Mouse (Mus musculus) heart, embryonic 13.5 days (tissue): ENCODE data around the gene AC124502.3. TPM values are rescaled to one million over a fixed set of nuclear protein-coding genes. Genes with fewer than 3 reads are reported as not detected.

Source experiments
- ATAC-seq: fragments of 200-750 bp; cut with Nextera tagmentation; 2 replicates; pipeline ENCODE4 v1.8.0; 2017; ENCODE audit warnings: moderate TSS enrichment; ENCODE audit not compliant: insufficient number of reproducible peaks, low FRiP score, low TSS enrichment; ENCODE audit errors: extremely low read depth
- H3K27ac ChIP-seq: fragments of 300-500 bp; sonication (generic); replicated peaks from 2 replicates; pipeline ENCODE4 v1.5.1; 2015; ENCODE audit warnings: moderate library complexity, mild to moderate bottlenecking, inconsistent platforms
- H3K27me3 ChIP-seq: fragments of 300-500 bp; sonication (generic); replicated peaks from 2 replicates; pipeline ENCODE4 v1.6.1; 2015; ENCODE audit warnings: mild to moderate bottlenecking, inconsistent platforms
- H3K36me3 ChIP-seq: fragments of 300-500 bp; sonication (generic); 2 replicates; pipeline ENCODE4 v1.6.1; 2015; ENCODE audit warnings: mild to moderate bottlenecking, inconsistent platforms
- H3K4me1 ChIP-seq: fragments of 300-500 bp; sonication (generic); 2 replicates; pipeline ENCODE4 v1.6.1; 2015; ENCODE audit warnings: inconsistent platforms
- H3K4me2 ChIP-seq: fragments of 300-500 bp; sonication (generic); 2 replicates; pipeline ENCODE4 v1.6.1; 2015; ENCODE audit warnings: inconsistent platforms, mild to moderate bottlenecking, moderate library complexity
- H3K4me3 ChIP-seq: fragments of 300-500 bp; sonication (generic); 2 replicates; pipeline ENCODE4 v1.5.1; 2015; ENCODE audit warnings: moderate library complexity, mild to moderate bottlenecking, inconsistent platforms
- H3K9ac ChIP-seq: fragments of 300-500 bp; sonication (generic); 2 replicates; pipeline ENCODE4 v1.6.1; 2015; ENCODE audit warnings: inconsistent platforms, mild to moderate bottlenecking, moderate library complexity
- H3K9me3 ChIP-seq: fragments of 300-500 bp; sonication (generic); 2 replicates; pipeline ENCODE4 v1.6.1; 2016; ENCODE audit warnings: inconsistent platforms
- WGBS: fragments of 180-500 bp; shearing (Covaris S2); methylation state at CpG from one replicate; pipeline ENCODE4 v1.1.7; 2015; ENCODE audit warnings: mixed read lengths; 5-methylcytosine and 5-hydroxymethylcytosine counted together
- polyA plus RNA-seq: library from polyadenylated mRNA; unstranded; fragments of >200 nt; fragmentation: Nextera tagmentation; extraction: Ambion mirVana; gene quantifications from 2 replicates; pipeline ENCODE4 v1.2.1, GENCODE M21; 2015

Gene AC124502.3
- 1.4 and 1.7 TPM in 2 replicates for polyA plus RNA-seq

DNA sequence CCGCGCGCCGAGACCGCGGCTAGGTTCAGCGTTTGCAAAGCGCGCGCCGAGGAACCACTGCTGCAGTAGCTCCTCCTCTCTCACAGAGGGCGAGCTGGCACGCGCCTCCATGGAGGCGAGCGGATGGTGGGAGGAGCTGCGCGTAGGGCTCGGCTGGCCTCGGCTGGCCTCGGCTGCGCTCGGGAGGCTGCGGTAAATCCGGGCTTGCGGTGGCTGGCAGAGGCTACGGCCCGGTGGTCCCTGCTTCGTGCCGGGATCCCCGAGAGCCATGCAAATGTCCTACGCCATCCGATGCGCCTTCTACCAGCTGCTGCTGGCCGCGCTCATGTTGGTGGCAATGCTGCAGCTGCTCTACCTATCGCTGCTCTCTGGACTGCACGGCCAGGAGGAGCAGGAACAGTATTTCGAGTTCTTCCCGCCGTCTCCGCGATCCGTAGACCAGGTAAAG is at the start of gene AC124502.3, which contains the start of gene B4gat1:
Gene AC124502.3 (plus strand): TSS at position 183 of the 448 bp plus-strand sequence.
Gene B4gat1 (plus strand): TSS at position 118 of the 448 bp plus-strand sequence.
- Histone ChIP-seq H3K27me3 (no peaks in the 10 kb centered on the region), H3K27ac (peak within 1 kb of the TSS; percentile 76), H3K4me3 (peak within 1 kb of the TSS; percentile 79), H3K4me2 (peak within 1 kb of the TSS; percentile 99), H3K9ac (peak within 1 kb of the TSS; percentile 97), H3K36me3 (peaks cover 11% of the 10 kb centered on the region), H3K9me3 (no peaks in the 10 kb centered on the region), H3K4me1 (peaks cover 39% of the 10 kb centered on the region)
- peak; percentile 76 for ATAC-seq
- 0% methylated on average over 44 of the region's 44 CpGs for WGBS

DNA sequence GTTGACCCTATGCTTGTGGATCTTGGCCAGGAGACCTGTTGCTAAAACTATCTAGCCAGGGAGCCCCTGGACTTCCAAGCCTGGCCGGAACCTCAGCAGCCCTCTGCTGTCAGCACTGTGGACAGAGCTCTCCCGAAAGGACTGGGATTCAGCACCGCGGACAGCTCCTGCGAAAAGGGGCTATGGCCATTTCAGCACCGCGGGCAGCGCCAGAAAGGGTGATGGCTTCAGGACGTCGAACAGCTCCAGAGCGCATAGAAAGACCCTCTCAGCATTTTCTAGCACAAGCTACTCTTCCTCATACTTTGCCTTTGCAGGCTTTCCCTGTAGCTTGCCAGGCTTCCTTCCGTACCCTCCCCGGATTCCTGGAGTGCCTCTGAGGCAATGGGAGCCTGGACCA is 49.7 kb upstream of the AC124502.3 start:
- peaks cover 75% of the 10 kb centered on the region for H3K27me3 ChIP-seq
- H3K4me1 ChIP-seq, result peaks cover 42% of the 10 kb centered on the region
- 3% methylated on average over 13 of the region's 13 CpGs for WGBS
- no peak overlapping the region for H3K27ac ChIP-seq
- no peak for ATAC-seq
- H3K36me3 ChIP-seq, result peaks cover 6% of the 10 kb centered on the region; the same call in 1 of the 2 replicates
- no peak overlapping the region for H3K9ac ChIP-seq
- H3K9me3 ChIP-seq, result no peaks in the 10 kb centered on the region
- no peak overlapping the region for H3K4me3 ChIP-seq
- no peak overlapping the region for H3K4me2 ChIP-seq

DNA sequence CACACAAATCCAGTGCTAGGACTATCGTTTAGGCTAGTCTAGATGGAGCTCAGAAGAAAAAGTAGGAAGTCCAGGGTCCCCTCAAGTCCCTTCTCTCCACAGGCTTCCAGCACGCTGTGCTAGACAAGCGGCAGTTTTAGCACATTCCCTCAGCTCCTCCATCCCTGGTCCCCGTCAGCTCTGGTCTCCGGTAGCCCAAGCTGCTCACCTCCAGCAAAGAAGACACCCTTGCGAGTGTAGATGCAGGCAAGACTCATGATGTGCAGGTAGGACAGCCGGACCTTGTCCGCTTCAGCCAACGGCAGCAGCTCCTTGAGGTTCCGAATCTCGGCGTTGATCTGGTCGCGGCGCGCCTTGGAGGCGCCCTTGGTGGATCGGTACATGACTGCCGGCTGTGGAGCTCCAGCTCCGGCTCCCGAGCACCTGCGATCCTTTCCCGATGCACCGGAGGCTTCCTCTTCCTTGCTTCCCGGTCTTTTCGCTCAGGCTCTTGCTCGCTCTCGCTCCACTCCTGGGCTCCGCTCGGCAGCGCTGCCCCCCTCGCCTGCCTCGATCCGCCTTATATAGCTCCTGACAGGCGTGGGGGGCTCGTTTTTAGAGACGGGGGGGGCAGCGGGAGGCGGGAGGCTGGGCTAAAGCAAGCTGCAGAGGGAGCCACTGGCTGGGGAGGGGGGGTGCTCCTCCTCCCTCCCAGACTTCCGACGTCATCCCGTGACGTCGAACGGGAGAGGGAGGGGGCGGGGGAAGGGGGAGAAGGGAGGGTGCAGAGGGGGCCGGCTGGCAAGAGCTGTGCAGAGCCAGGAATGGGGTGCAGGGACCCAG is 49.0 kb upstream of the AC124502.3 start:
- Histone ChIP-seq H3K4me2 (peak overlapping the region; percentile 62), H3K4me3 (no peak overlapping the region), H3K27ac (no peak overlapping the region), H3K9ac (no peak overlapping the region), H3K27me3 (peaks cover 71% of the 10 kb centered on the region), H3K36me3 (peaks cover 6% of the 10 kb centered on the region; the same call in 1 of the 2 replicates), H3K9me3 (no peaks in the 10 kb centered on the region), H3K4me1 (peaks cover 48% of the 10 kb centered on the region)
- 15% methylated on average over 47 of the region's 47 CpGs for WGBS
- ATAC-seq, result no peak

GRCm38 (mm10) chr19:4990256-4990625 is 48.5 kb upstream of the AC124502.3 start, which contains the start of gene Npas4:
Npas4 (minus strand) TSS chr19:4990316.
- no peak for ATAC-seq
- no peak within 1 kb of the TSS for H3K27ac ChIP-seq
- 21% methylated on average over 4 of the region's 4 CpGs for WGBS
- peaks cover 51% of the 10 kb centered on the region for H3K4me1 ChIP-seq
- H3K9ac ChIP-seq, result no peak within 1 kb of the TSS
- H3K36me3 ChIP-seq, result peaks cover 6% of the 10 kb centered on the region; the same call in 1 of the 2 replicates
- peak within 1 kb of the TSS; percentile 62 for H3K4me2 ChIP-seq
- peak within 1 kb of the TSS; percentile 27 for H3K4me3 ChIP-seq
- peaks cover 66% of the 10 kb centered on the region for H3K27me3 ChIP-seq
- H3K9me3 ChIP-seq, result no peaks in the 10 kb centered on the region

DNA sequence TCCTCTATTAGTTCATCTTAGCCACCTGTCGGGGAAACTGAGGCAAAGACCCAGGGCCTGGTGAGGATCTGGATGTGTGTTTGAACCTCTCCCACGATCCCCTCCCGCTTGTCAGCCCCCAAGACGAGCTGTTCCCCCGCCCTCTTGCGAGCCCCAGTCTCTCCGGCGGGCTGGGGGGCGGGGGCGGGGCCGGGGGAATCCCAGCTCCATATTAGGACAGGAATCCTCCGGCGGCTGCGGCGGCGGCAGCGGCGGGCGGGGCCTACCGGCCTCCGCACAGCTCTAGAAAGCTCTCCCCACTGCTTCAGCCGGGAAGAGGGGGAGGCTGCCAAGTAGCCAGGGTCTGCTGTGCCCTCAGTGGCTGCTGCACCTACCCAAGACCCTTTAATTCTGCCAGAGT is 48.0 kb upstream of the AC124502.3 start:
- no peak overlapping the region for H3K27ac ChIP-seq
- peak overlapping the region; percentile 62 for H3K4me2 ChIP-seq
- H3K9ac ChIP-seq, result no peak overlapping the region
- no peaks in the 10 kb centered on the region for H3K9me3 ChIP-seq
- H3K4me1 ChIP-seq, result peaks cover 51% of the 10 kb centered on the region
- ATAC-seq, result no peak
- H3K4me3 ChIP-seq, result peak overlapping the region; percentile 27
- peaks cover 6% of the 10 kb centered on the region; the same call in 1 of the 2 replicates for H3K36me3 ChIP-seq
- WGBS, result 1% methylated on average over 19 of the region's 22 CpGs
- H3K27me3 ChIP-seq, result peaks cover 62% of the 10 kb centered on the region

DNA sequence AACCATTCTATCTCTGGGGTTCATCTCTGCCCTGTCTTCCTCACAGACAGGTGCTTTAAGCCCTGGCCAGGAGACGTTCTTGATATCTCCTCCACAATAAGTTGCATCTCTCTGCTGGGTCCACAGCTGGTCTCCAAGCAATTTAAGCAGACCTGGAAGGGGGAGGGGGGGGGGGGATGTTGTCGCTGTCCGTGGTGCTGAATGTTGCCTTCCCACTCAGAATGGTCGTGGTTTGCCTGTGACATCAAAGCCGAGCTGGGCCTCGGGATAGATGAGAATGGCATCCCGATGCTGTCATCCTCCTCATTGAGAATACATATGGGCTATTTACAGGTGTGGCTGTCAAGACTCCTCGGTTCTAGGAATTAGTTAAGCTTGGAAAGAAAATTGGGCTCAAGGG is 46.3 kb upstream of the AC124502.3 start:
- ATAC-seq, result no peak
- Histone ChIP-seq H3K27ac (peak overlapping the region; percentile 73), H3K9me3 (no peaks in the 10 kb centered on the region), H3K4me2 (peak overlapping the region; percentile 48), H3K9ac (no peak overlapping the region), H3K4me3 (0 out of 2 replicates have a peak overlapping the region, but pooled peaks have one; percentile 3), H3K36me3 (no peaks in the 10 kb centered on the region), H3K27me3 (peaks cover 54% of the 10 kb centered on the region), H3K4me1 (peaks cover 51% of the 10 kb centered on the region)
- WGBS, result 13% methylated on average over 8 of the region's 8 CpGs

DNA sequence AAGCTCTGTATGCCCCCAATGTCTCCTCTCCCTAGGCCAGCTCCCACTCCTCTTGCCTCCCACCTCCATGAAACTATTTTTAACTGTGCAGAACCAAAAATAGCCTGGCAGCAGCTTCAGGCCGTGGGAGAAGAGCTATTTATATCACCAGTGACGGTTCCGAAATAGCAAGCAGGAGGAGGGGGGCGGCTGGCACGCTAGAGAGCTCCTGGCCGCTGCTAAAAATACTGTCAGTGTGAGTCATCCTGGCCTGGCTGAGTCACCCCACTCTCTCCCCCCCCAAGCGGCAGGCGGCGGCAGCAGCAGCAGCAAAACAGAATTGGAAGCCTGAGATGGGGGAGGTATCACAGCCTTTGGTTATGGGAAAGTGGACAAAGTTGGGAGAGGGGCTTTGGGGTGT is 45.8 kb upstream of the AC124502.3 start:
- Histone ChIP-seq H3K27ac (peak overlapping the region; percentile 73), H3K36me3 (no peaks in the 10 kb centered on the region), H3K4me1 (peaks cover 51% of the 10 kb centered on the region), H3K27me3 (peaks cover 54% of the 10 kb centered on the region), H3K4me3 (peak overlapping the region; percentile 3; the same call in 1 of the 2 replicates), H3K9ac (peak overlapping the region; percentile 40), H3K9me3 (no peaks in the 10 kb centered on the region), H3K4me2 (peak overlapping the region; percentile 48)
- 0% methylated on average over 9 of the region's 9 CpGs for WGBS
- ATAC-seq, result no peak; the same call in 1 of the 2 replicates

DNA sequence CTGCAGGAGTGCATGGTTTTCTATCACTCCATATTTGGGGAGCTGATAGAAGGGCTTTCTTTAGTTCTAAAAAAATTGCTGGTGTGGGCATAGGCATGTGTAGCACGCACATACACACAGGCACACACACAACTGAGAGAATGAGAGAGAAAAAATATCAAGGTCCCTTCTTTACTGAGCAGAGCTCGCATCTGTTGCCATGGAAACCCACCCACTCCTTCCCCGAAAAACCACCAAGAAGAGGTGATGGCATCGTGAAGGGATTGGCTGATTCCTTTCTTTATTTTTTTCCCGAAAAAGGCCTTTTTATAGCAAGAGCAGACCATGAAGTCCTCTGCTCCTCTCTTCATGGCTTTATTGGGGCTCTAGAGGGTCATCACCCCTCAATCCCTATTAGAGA is 44.6 kb upstream of the AC124502.3 start:
- WGBS, result 53% methylated on average over 5 of the region's 5 CpGs
- no peak overlapping the region for H3K9ac ChIP-seq
- no peaks in the 10 kb centered on the region for H3K9me3 ChIP-seq
- H3K27me3 ChIP-seq, result peaks cover 57% of the 10 kb centered on the region
- no peak overlapping the region for H3K4me2 ChIP-seq
- H3K27ac ChIP-seq, result peak overlapping the region; percentile 69; the same call in 1 of the 2 replicates
- ATAC-seq, result no peak
- H3K36me3 ChIP-seq, result no peaks in the 10 kb centered on the region
- no peak overlapping the region for H3K4me3 ChIP-seq
- H3K4me1 ChIP-seq, result peaks cover 52% of the 10 kb centered on the region

DNA sequence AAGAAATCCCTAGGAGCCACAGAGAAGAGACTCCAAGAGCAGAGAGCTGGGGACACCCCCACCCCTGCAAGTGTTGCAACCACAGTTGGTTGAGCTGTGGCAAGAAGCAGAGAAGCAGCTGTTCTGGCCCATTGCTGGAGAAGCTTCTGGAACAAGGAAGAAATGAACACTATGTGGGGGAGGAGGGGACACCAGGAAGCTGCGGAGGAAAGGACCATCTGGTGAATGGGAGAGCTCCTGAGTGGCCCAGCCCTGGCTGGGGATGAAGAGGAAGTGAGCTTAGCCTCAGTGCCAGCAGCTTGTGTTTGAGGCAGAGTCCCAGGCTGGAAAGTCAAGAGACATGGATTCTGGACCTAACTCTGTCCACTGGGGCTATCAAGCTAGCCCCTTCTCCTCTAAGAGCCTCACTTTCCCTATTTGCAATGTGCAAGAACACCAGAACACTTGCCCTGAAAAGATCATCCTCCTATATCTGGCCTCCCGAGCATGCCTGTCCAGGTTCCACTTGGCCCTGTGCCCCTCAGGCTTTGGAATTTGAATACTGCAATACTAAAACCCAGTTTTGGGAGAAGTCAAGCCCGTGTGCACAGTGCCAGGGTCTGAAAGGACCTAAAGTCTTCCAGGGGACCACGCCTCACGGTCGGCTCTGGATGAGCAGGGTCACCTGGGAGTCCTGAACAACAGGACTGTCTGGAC is 39.1 kb upstream of the AC124502.3 start:
- Histone ChIP-seq H3K9me3 (no peaks in the 10 kb centered on the region), H3K4me1 (peaks cover 28% of the 10 kb centered on the region), H3K4me2 (peak overlapping the region; percentile 40), H3K9ac (0 out of 2 replicates have a peak overlapping the region, but pooled peaks have one; percentile 0), H3K4me3 (no peak overlapping the region), H3K27ac (no peak overlapping the region), H3K36me3 (no peaks in the 10 kb centered on the region), H3K27me3 (peaks cover 13% of the 10 kb centered on the region)
- 57% methylated on average over 6 of the region's 6 CpGs for WGBS
- no peak for ATAC-seq

DNA sequence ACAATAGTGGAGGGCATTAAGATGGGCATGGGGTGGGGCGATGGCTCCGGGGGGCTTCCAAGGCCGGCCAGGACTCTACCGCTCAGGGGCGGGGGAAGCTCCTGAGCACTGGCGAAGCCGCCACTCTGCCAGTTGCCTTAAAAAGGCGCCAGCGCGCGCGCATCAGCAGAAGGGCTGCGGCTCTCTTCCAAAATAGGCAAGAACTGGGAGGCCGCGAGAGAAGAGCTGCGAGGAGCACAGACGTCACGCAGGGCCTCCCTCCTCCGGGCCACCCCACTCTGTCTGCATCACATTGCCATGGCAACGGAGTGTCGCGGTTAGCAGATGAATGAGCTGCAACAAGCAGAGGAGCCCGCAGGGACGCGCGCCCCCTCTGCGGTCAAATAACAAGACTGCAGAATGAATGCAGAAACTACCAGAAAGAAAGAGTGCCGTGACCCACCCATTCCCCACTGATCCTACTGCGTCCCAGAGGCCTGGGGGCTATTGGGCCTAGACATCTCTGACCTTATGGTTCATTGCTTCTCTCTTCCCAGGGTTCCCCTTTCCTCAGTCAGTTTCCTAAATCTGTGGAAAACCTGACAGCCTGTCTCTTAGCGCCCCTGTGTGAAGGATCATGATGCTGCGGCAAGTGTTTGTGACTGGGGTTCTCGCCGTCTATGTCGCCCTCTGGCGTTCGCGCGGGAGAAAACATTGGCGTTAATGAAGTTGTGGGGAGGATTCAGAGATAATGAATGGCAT is 36.9 kb upstream of the AC124502.3 start:
- H3K4me3 ChIP-seq, result peak overlapping the region; percentile 43
- no peaks in the 10 kb centered on the region for H3K9me3 ChIP-seq
- H3K9ac ChIP-seq, result peak overlapping the region; percentile 57
- peaks cover 9% of the 10 kb centered on the region for H3K27me3 ChIP-seq
- H3K4me2 ChIP-seq, result peak overlapping the region; percentile 70
- H3K36me3 ChIP-seq, result no peaks in the 10 kb centered on the region
- H3K4me1 ChIP-seq, result peaks cover 24% of the 10 kb centered on the region
- ATAC-seq, result peak; percentile 76; the same call in 1 of the 2 replicates
- WGBS, result 2% methylated on average over 39 of the region's 39 CpGs
- peak overlapping the region; percentile 60 for H3K27ac ChIP-seq
